Mouse (Mus musculus): ENCODE measurements around the gene Alppl2. TPM values are rescaled to one million over a fixed set of nuclear protein-coding genes. Genes with fewer than 3 reads are reported as not detected.

The Alppl2 gene
- total RNA-seq (2023): not detected

DNA sequence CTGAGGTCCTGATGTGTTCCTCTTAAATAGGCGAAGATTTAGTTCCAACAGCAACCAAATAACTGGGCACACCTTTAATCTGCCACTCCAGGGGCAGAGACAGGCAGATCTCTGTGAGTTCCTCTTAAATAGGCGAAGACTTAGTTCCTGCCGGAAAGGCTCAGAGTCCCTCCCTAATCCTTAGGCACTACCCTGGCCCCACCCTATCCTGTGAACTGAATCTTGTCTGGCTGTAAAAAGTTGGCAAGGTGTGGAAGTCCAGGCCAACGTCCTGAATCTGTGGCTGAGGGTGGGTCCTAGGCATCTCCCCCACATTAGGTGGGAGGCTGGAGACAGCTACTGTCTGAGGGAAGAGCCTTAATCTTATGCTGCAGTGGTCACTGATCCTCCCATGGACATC is at the start of gene Alppl2:
TSS of gene Alppl2 (minus strand) at position 101 of the 400 bp plus-strand sequence.

DNA sequence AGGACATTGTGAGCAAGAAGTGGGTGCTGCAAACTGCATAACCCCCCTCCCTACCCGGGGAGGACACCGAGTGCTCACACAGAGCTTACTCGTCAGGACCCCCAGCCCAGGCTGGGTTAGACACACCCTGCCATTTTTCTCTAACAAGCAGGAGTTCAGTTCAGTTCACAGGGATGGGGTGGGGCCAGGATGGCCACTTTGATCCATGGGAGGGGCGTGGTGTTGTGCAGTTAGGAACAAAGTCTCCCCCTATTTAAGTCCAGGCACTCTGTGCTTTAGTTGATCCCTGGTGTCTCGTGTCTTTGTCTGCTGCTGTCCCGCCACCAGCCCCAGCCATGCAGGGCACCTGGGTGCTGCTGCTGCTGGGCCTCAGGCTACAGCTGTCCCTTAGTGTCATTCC is 34.9 kb upstream of the Alppl2 start, which contains the start of gene Akp3:
TSS of gene Akp3 (plus strand) at position 301 of the 400 bp plus-strand sequence.

DNA sequence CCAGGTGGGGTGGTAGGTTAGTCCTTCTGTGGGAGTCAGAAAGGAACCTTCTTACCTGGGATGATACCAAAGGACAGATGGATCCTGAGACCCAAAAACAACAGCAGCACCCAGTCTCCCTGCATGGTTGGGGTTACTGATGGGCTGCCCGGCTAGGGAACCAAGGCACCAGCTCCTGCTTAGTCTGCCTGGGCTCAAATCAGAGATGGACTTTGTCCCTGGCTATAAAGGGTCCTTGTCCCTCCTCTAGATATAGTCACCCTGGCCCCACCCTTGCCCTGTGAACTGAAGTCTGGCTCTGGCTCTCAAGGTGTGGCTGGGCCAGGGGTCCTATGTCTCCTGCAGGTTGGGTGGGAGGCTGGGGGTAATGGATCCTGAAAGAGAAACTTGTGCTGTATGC is 11.7 kb upstream of the Alppl2 start, which contains the start of gene Alpi:
TSS of gene Alpi (minus strand) at position 196 of the 400 bp plus-strand sequence.

Other genes starting within 250 kb of the Alppl2 start
- gene Alpi, start 11.7 kb upstream of the Alppl2 start, total RNA-seq (2023): not detected
- gene Akp3, start 35.0 kb upstream of the Alppl2 start, total RNA-seq (2023): not detected
- gene Ecel1, start 66.6 kb upstream of the Alppl2 start, total RNA-seq (2023): not detected
- not detected for gene Prss56, start 93.4 kb upstream of the Alppl2 start, total RNA-seq (2023)
- gene Chrnd, start 100.7 kb upstream of the Alppl2 start, total RNA-seq (2023): not detected
- gene Chrng, start 114.7 kb upstream of the Alppl2 start, total RNA-seq (2023): not detected
- 100 to 1,000 TPM; 100 to 104 TPM for gene Eif4e2, start 124.0 kb upstream of the Alppl2 start, total RNA-seq (2023)
- not detected for gene Efhd1, start 174.4 kb upstream of the Alppl2 start, total RNA-seq (2023)
- 100 to 1,000 TPM; 137 to 143 TPM for gene Gigyf2, start 237.1 kb upstream of the Alppl2 start, total RNA-seq (2023)